Mouse (Mus musculus) hindbrain, embryonic 16.5 days (tissue): ENCODE results near the gene Invs. TPM values are rescaled to one million over a fixed set of nuclear protein-coding genes. Genes with fewer than 3 reads are reported as not detected.

Experiments
- ATAC-seq: fragments of 200-750 bp; cut with Nextera tagmentation; 2 replicates; pipeline ENCODE4 v1.8.0; 2017; ENCODE audit warnings: moderate TSS enrichment, moderate library complexity
- H3K27ac ChIP-seq: fragments of 300-500 bp; sonication (generic); 2 replicates; pipeline ENCODE4 v1.5.1; 2014; ENCODE audit warnings: low read depth, mild to moderate bottlenecking, control low read depth, low read length, moderate library complexity
- H3K27me3 ChIP-seq: fragments of 300-500 bp; sonication (generic); replicated peaks from 2 replicates; pipeline ENCODE4 v1.6.1; 2014; ENCODE audit warnings: low read length; ENCODE audit not compliant: control insufficient read depth, insufficient read depth
- H3K36me3 ChIP-seq: fragments of 300-500 bp; sonication (generic); 2 replicates; pipeline ENCODE4 v1.6.1; 2014; ENCODE audit warnings: mild to moderate bottlenecking, low read length, moderate library complexity, mixed read lengths; ENCODE audit not compliant: control insufficient read depth, insufficient read depth
- H3K4me1 ChIP-seq: fragments of 300-500 bp; sonication (generic); 2 replicates; pipeline ENCODE4 v1.6.1; 2014; ENCODE audit warnings: low read depth, low read length; ENCODE audit not compliant: control insufficient read depth, insufficient read depth
- H3K4me2 ChIP-seq: fragments of 300-500 bp; sonication (generic); 2 replicates; pipeline ENCODE4 v1.6.1; 2014; ENCODE audit warnings: mild to moderate bottlenecking, low read length, control low read depth, moderate library complexity
- H3K4me3 ChIP-seq: fragments of 300-500 bp; sonication (generic); 2 replicates; pipeline ENCODE4 v1.5.1; 2014; ENCODE audit warnings: mild to moderate bottlenecking, low read length, control low read depth, moderate library complexity
- H3K9ac ChIP-seq: fragments of 300-500 bp; sonication (generic); 2 replicates; pipeline ENCODE4 v1.6.1; 2014; ENCODE audit warnings: low read depth, mild to moderate bottlenecking, control low read depth, low read length, moderate library complexity
- H3K9me3 ChIP-seq: fragments of 300-500 bp; sonication (generic); 2 replicates; pipeline ENCODE4 v1.6.1; 2014; ENCODE audit warnings: mild to moderate bottlenecking, low read length, moderate library complexity; ENCODE audit not compliant: control insufficient read depth
- WGBS: fragments of 180-500 bp; shearing (Covaris S2); extraction: QIAGEN DNeasy Blood & Tissue Kit; methylation state at CpG from one replicate; pipeline ENCODE4 v1.1.7; 2014; 5-methylcytosine and 5-hydroxymethylcytosine counted together
- polyA plus RNA-seq: library from polyadenylated mRNA; unstranded; fragments of >200 nt; fragmentation: Nextera tagmentation; extraction: Ambion mirVana; gene quantifications from 2 replicates; pipeline ENCODE4 v1.2.1, GENCODE M21; 2015

Invs gene
- polyA plus RNA-seq, result 6.0 and 7.1 TPM in 2 replicates

- peak; percentile 100 for ATAC-seq
- H3K9me3 ChIP-seq, result no peaks in the 10 kb centered on the region
- peak within 1 kb of the TSS; percentile 97 for H3K4me3 ChIP-seq
- under 1% methylated on average over 36 of the region's 41 CpGs for WGBS
- no peaks in the 10 kb centered on the region for H3K27me3 ChIP-seq
- H3K4me1 ChIP-seq, result peaks cover 9% of the 10 kb centered on the region
- H3K9ac ChIP-seq, result peak within 1 kb of the TSS; percentile 93
- no peaks in the 10 kb centered on the region for H3K36me3 ChIP-seq
- peak within 1 kb of the TSS; percentile 67 for H3K4me2 ChIP-seq
- H3K27ac ChIP-seq, result peak within 1 kb of the TSS; percentile 87
These were observed at the start of gene Invs, which contains the start of gene Erp44 for GRCm38 (mm10) chr4:48279498-48280134. Invs (plus strand) TSS chr4:48279760. Erp44 (minus strand) TSS chr4:48279558.

DNA sequence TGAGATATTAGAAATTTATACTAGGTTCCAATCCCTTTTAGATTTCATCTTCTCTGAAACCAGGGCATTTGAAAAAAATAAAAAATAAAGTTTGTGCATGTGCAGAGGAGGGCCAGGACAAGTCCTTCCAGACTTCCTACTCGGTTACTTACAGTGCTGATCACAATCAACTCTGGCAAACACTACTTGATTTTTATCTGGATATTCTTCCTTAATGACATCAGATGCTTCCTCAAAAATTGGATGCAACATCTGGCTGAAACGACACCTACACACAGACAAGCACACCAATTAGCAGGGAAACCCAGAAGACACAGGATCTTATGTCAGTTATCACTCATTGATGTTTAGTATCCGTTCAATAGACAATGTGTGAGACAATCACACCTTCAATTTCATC is 42.8 kb upstream of the Invs start:
- no peaks in the 10 kb centered on the region for H3K36me3 ChIP-seq
- no peaks in the 10 kb centered on the region for H3K9me3 ChIP-seq
- H3K27me3 ChIP-seq, result no peaks in the 10 kb centered on the region
- no peak for ATAC-seq
- H3K4me1 ChIP-seq, result no peaks in the 10 kb centered on the region
- 89% methylated on average over 3 of the region's 3 CpGs for WGBS
- H3K4me2 ChIP-seq, result no peak overlapping the region
- no peak overlapping the region for H3K4me3 ChIP-seq
- no peak overlapping the region for H3K27ac ChIP-seq
- H3K9ac ChIP-seq, result no peak overlapping the region

GRCm38 (mm10) chr4:48239046-48239445 is 40.5 kb upstream of the Invs start:
- Histone ChIP-seq H3K27ac (no peak overlapping the region), H3K27me3 (no peaks in the 10 kb centered on the region), H3K4me2 (no peak overlapping the region), H3K9ac (no peak overlapping the region), H3K9me3 (no peaks in the 10 kb centered on the region), H3K4me1 (no peaks in the 10 kb centered on the region), H3K4me3 (no peak overlapping the region), H3K36me3 (no peaks in the 10 kb centered on the region)
- 90% methylated on average over 4 of the region's 4 CpGs for WGBS
- no peak for ATAC-seq

- H3K27ac ChIP-seq, result no peak overlapping the region
- no peak overlapping the region for H3K4me2 ChIP-seq
- H3K9ac ChIP-seq, result no peak overlapping the region
- H3K36me3 ChIP-seq, result no peaks in the 10 kb centered on the region
- no peak for ATAC-seq
- H3K27me3 ChIP-seq, result no peaks in the 10 kb centered on the region
- no peak overlapping the region for H3K4me3 ChIP-seq
- WGBS, result 91% methylated on average over 4 of the region's 4 CpGs
- H3K9me3 ChIP-seq, result no peaks in the 10 kb centered on the region
- H3K4me1 ChIP-seq, result no peaks in the 10 kb centered on the region; the same call in 1 of the 2 replicates
These were observed 37.1 kb upstream of the Invs start for GRCm38 (mm10) chr4:48242482-48242881.

- Histone ChIP-seq H3K4me2 (no peak overlapping the region), H3K9me3 (no peaks in the 10 kb centered on the region), H3K27ac (no peak overlapping the region), H3K27me3 (no peaks in the 10 kb centered on the region), H3K4me1 (no peaks in the 10 kb centered on the region; the same call in 1 of the 2 replicates), H3K9ac (no peak overlapping the region), H3K4me3 (no peak overlapping the region), H3K36me3 (no peaks in the 10 kb centered on the region)
- no peak for ATAC-seq
- WGBS, result 65% methylated on average over 1 of the region's 1 CpGs
These were observed 35.8 kb upstream of the Invs start for GRCm38 (mm10) chr4:48243737-48244136.

DNA sequence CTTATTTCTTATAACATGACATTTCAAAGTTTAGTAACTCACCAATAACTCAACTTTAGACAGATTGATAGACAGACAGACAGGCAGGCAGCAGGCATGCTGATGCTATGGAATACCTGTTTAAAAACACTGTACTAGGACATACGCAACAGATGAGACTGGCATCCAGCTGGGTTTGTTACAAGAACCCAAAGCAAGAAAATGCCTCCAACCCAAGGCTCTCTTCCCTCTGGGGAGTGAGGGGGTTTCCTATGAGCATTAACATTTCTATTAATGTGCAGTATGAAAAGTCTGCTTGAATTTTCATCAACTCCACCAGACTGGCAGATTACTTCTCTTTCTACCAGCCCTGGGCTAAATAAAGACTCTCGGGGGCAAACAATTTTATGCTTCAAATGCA is 35.3 kb upstream of the Invs start:
- no peak for ATAC-seq
- Histone ChIP-seq H3K27me3 (no peaks in the 10 kb centered on the region), H3K36me3 (no peaks in the 10 kb centered on the region), H3K4me2 (no peak overlapping the region), H3K4me1 (no peaks in the 10 kb centered on the region; the same call in 1 of the 2 replicates), H3K4me3 (no peak overlapping the region), H3K27ac (no peak overlapping the region), H3K9ac (no peak overlapping the region), H3K9me3 (no peaks in the 10 kb centered on the region)
- WGBS, result 77% methylated on average over 2 of the region's 2 CpGs

DNA sequence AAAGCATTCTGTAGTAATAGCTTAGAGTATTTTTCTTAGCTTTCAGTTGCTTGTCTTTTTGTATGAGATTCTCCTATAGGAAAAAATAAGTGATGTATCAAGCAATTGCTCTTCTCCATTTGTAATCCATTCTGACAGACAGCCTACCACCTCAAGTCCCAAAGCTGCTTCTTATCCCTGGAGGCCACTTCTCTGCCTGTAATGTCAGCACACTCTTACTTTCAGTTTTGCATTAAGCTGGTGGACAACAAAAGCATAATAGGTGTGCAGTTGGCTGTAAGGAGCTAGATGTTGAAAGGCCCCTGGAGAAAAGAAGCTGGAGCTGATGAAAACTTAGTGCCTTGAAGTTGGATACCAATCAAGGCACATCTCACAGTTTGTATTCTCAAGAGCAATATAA is 26.3 kb upstream of the Invs start:
- H3K36me3 ChIP-seq, result no peaks in the 10 kb centered on the region
- H3K27me3 ChIP-seq, result no peaks in the 10 kb centered on the region
- no peak overlapping the region for H3K4me2 ChIP-seq
- no peaks in the 10 kb centered on the region for H3K4me1 ChIP-seq
- H3K9ac ChIP-seq, result no peak overlapping the region
- no peak overlapping the region for H3K4me3 ChIP-seq
- no peak for ATAC-seq
- H3K9me3 ChIP-seq, result no peaks in the 10 kb centered on the region
- H3K27ac ChIP-seq, result no peak overlapping the region

DNA sequence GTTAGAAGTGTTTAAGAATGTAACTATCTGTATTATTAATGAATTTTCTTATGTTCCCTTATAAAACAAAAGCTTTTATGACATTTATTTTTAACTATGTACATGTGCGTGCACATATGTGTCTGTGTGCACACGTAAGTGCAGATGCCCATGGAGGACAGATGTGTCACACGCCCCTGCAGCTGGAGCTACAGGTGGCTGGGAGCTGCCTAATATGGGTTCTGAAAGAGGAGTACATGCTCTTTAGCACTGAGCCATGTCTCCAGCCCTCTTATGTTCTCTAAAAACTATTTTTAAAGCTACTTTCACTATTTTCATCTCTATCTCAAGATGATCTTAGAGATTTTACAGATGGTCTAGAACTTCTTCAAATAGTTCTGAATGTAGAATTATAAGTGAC is 21.5 kb upstream of the Invs start:
- Histone ChIP-seq H3K9me3 (no peaks in the 10 kb centered on the region), H3K27me3 (no peaks in the 10 kb centered on the region), H3K4me2 (no peak overlapping the region), H3K27ac (no peak overlapping the region), H3K4me3 (no peak overlapping the region), H3K4me1 (no peaks in the 10 kb centered on the region), H3K9ac (no peak overlapping the region), H3K36me3 (no peaks in the 10 kb centered on the region)
- no peak for ATAC-seq
- 95% methylated on average over 3 of the region's 3 CpGs for WGBS

DNA sequence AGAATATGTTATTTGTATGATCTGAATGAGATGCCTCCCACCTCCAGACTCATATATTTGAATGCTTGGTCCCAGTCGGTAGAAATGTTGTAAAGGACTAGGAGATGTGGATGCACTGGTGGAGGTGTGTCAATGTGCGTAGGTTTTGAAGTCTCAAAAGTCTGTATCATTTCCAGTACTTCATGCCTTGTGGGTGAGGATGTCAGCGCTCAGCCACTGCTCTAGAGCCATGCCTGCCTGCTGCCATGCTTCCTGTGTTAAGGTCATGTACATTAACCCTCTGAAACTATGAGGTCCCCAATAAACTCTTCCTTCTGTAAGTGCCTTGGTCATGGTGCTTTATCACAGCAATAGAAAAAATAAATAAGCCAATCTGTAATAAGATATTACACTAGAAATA is 11.9 kb upstream of the Invs start:
- H3K4me1 ChIP-seq, result no peaks in the 10 kb centered on the region
- H3K4me3 ChIP-seq, result no peak overlapping the region
- H3K27me3 ChIP-seq, result no peaks in the 10 kb centered on the region
- no peaks in the 10 kb centered on the region for H3K36me3 ChIP-seq
- no peaks in the 10 kb centered on the region for H3K9me3 ChIP-seq
- no peak for ATAC-seq
- 84% methylated on average over 3 of the region's 3 CpGs for WGBS
- H3K9ac ChIP-seq, result no peak overlapping the region
- H3K4me2 ChIP-seq, result no peak overlapping the region
- no peak overlapping the region for H3K27ac ChIP-seq
